Mouse (Mus musculus) liver, postnatal 0 days (tissue): ENCODE measurements around the gene U2surp. TPM values are rescaled to one million over a fixed set of nuclear protein-coding genes. Genes with fewer than 3 reads are reported as not detected.

Experiments used
- ATAC-seq: fragments of 200-750 bp; cut with Nextera tagmentation; 2 replicates; pipeline ENCODE4 v1.8.0; 2017; ENCODE audit warnings: mild to moderate bottlenecking, moderate library complexity
- DNase-seq: peaks from one replicate; pipeline ENCODE4 v3.0.0-alpha.2; 2016
- H3K27ac ChIP-seq: fragments of 300-500 bp; sonication (generic); 2 replicates; pipeline ENCODE4 v1.5.1; 2014; ENCODE audit warnings: antibody characterized with exemption, moderate library complexity, mild to moderate bottlenecking, low read depth
- H3K27me3 ChIP-seq: fragments of 300-500 bp; sonication (generic); 2 replicates; pipeline ENCODE4 v1.6.1; 2014; ENCODE audit warnings: low read length, control low read depth, mixed read lengths; ENCODE audit not compliant: insufficient read depth
- H3K36me3 ChIP-seq: fragments of 300-500 bp; sonication (generic); replicated peaks from 2 replicates; pipeline ENCODE4 v1.6.1; 2014; ENCODE audit warnings: mild to moderate bottlenecking, control low read depth, low read length, moderate library complexity, mixed read lengths; ENCODE audit not compliant: insufficient read depth
- H3K4me1 ChIP-seq: fragments of 300-500 bp; sonication (generic); 2 replicates; pipeline ENCODE4 v1.6.1; 2014; ENCODE audit warnings: antibody characterized with exemption, mild to moderate bottlenecking, control low read depth; ENCODE audit not compliant: insufficient read depth
- H3K4me2 ChIP-seq: fragments of 300-500 bp; sonication (generic); 2 replicates; pipeline ENCODE4 v1.6.1; 2014; ENCODE audit warnings: low read depth, mild to moderate bottlenecking, low read length, moderate library complexity, mixed read lengths
- H3K4me3 ChIP-seq: fragments of 300-500 bp; sonication (generic); 2 replicates; pipeline ENCODE4 v1.5.1; 2014; ENCODE audit warnings: low read depth, low read length
- H3K9ac ChIP-seq: fragments of 300-500 bp; sonication (generic); replicated peaks from 2 replicates; pipeline ENCODE4 v1.6.1; 2014; ENCODE audit warnings: mild to moderate bottlenecking, moderate library complexity
- H3K9me3 ChIP-seq: fragments of 300-500 bp; sonication (generic); 2 replicates; pipeline ENCODE4 v1.6.1; 2016; ENCODE audit warnings: mild to moderate bottlenecking, control low read depth, low read length, mixed read lengths
- CTCF ChIP-seq: sonication (generic); IDR thresholded peaks from 2 replicates; pipeline ENCODE4 v1.5.1; 2016; ENCODE audit warnings: antibody characterized with exemption, low read depth
- EP300 ChIP-seq: IDR thresholded peaks from 2 replicates; pipeline ENCODE4 v1.6.1; 2016; ENCODE audit warnings: antibody characterized with exemption, low read depth, mild to moderate bottlenecking
- WGBS: fragments of 180-500 bp; shearing (Covaris S2); extraction: QIAGEN DNeasy Blood & Tissue Kit; methylation state at CpG from one replicate; pipeline ENCODE4 v1.1.7; 2014; ENCODE audit not compliant: insufficient replicate concordance; 5-methylcytosine and 5-hydroxymethylcytosine counted together
- polyA plus RNA-seq: library from polyadenylated mRNA; unstranded; fragments of >200 nt; fragmentation: Nextera tagmentation; extraction: Ambion mirVana; gene quantifications from 2 replicates; pipeline ENCODE4 v1.2.1, GENCODE M21; 2015

The U2surp gene
- polyA plus RNA-seq, 1 experiment from 2014 or later: 60.9 TPM

DNA sequence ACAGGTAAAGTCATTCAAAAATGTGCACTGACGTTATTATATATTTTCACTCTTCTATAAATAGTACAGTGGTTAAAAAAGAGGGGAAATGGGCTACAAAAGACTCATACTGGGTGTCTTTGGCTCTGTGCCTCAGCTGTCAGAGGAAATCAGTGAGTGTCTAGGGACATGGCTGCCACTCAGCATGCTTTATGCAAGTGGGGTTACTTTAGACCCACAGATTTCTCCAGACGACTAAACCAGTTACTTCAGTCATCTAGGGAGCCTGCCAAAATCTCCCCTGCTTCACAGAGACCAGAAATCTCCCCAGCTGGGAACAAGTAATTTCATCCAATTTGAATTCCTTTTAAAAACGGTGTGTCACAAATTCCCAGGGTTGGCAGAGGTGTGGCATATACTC is 59.9 kb downstream of the U2surp start:
- H3K36me3 ChIP-seq: peaks cover 8% of the 10 kb centered on the region; the same call in 1 of the 2 replicates
- H3K4me3 ChIP-seq: no peak overlapping the region
- DNase-seq (no peak), ATAC-seq (no peak)
- no peaks in the 10 kb centered on the region for H3K9me3 ChIP-seq
- WGBS: 51% methylated on average over 3 of the region's 3 CpGs
- no peaks in the 10 kb centered on the region for H3K4me1 ChIP-seq
- no peak overlapping the region for H3K4me2 ChIP-seq
- H3K9ac ChIP-seq: no peak overlapping the region
- H3K27me3 ChIP-seq: no peaks in the 10 kb centered on the region
- H3K27ac ChIP-seq: no peak overlapping the region
- TF ChIP-seq EP300: no peak
- no peak for TF ChIP-seq CTCF

DNA sequence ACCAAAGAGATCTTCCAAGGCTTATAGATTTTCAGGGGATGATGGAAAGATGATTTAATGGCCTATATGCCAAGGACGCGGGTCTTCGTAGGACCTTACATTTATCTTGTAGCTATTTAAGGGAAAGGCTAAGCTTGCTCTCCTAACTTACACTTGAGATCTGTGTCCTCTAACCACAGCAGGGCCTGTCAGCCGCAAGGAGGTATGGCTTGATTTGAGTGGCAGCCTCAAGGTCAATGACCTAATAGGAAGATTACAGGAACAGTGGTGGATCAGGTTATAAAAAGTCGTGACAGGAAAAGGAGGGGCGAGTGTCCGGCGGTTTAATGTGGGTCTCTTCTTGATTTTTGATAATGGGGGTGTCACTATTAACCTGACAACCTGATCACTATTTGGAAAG is 61.2 kb downstream of the U2surp start:
- Histone ChIP-seq H3K4me1 (no peaks in the 10 kb centered on the region), H3K4me3 (no peak overlapping the region), H3K27me3 (no peaks in the 10 kb centered on the region), H3K36me3 (no peaks in the 10 kb centered on the region), H3K9ac (no peak overlapping the region), H3K27ac (no peak overlapping the region), H3K4me2 (no peak overlapping the region), H3K9me3 (no peaks in the 10 kb centered on the region)
- DNase-seq (no peak), ATAC-seq (no peak)
- TF ChIP-seq CTCF (no peak), EP300 (no peak)
- 84% methylated on average over 8 of the region's 8 CpGs for WGBS

DNA sequence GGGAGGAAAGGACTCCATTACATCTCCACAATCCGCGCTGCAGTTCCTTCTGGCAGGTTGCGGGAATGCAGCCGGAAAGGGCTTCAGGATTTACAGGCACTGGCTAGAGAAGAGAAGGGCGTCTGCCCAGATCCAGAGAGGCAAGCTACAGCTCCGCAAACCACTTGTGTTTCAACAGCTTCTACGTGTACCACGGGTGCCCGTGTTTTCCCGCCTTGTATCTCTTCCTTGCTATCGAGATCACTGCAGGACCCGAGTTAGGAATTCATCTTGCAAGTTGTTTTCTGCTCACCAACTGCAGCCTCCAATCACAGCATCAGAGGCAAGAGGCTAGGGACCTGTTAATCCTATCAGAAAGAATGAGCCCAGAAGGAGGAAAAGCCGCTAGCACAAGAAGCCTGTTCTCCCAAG is 69.5 kb downstream of the U2surp start:
- H3K4me2 ChIP-seq: no peak overlapping the region
- H3K4me1 ChIP-seq: no peaks in the 10 kb centered on the region
- H3K27ac ChIP-seq: no peak overlapping the region
- no peaks in the 10 kb centered on the region for H3K36me3 ChIP-seq
- DNase-seq: no peak
- no peak overlapping the region for H3K4me3 ChIP-seq
- ATAC-seq: no peak
- peak; percentile 16; the same call in 1 of the 2 replicates for TF ChIP-seq CTCF
- no peak for TF ChIP-seq EP300
- H3K9ac ChIP-seq: no peak overlapping the region
- WGBS: 14% methylated on average over 13 of the region's 13 CpGs
- 0 out of 2 replicates have a peak, but pooled peaks cover 2% of the 10 kb centered on the region for H3K9me3 ChIP-seq
- no peaks in the 10 kb centered on the region for H3K27me3 ChIP-seq

DNA sequence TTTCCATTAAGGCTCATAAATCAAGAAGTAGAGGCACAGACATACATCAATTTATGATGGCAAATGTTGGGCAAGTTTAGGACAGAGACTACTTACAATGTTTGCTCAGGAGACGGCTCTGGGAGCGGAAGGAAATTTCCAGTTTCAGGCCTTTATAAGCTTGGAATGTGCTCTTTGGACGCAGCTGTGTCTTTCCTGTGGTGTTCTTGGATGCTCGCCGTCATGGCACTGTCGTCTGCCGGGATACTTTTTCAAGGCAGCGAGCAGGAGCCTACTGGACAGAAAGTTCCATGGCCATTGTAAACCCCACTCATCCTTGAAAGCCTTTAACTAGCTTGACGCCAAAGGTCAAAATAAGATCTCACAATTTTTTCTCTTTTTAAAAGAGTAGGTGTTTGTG is 73.9 kb downstream of the U2surp start:
- Histone ChIP-seq H3K36me3 (no peaks in the 10 kb centered on the region), H3K27me3 (no peaks in the 10 kb centered on the region), H3K4me3 (no peak overlapping the region), H3K27ac (no peak overlapping the region), H3K4me2 (no peak overlapping the region), H3K9ac (no peak overlapping the region), H3K4me1 (no peaks in the 10 kb centered on the region), H3K9me3 (no peaks in the 10 kb centered on the region)
- 81% methylated on average over 9 of the region's 9 CpGs for WGBS
- DNase-seq: no peak
- TF ChIP-seq EP300: no peak
- no peak for TF ChIP-seq CTCF
- no peak for ATAC-seq

DNA sequence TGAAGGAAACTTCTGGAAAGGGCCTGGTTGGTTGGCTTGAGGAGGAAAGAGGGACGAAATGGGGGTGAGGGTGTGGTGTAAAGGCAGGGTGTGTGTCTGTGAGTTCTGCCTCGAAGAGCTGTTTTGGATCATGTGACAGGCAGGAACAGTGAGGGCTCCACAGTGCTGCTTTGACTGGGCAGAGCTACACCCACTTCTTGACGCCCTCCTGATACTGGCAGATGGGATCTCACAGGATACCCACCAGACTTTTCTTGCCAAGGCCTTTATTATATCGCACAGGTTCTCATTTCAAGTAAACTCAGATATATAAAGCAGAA is 75.5 kb downstream of the U2surp start:
- Histone ChIP-seq H3K27ac (no peak overlapping the region), H3K4me2 (no peak overlapping the region), H3K4me3 (no peak overlapping the region), H3K9me3 (no peaks in the 10 kb centered on the region), H3K4me1 (no peaks in the 10 kb centered on the region), H3K9ac (no peak overlapping the region), H3K27me3 (no peaks in the 10 kb centered on the region), H3K36me3 (no peaks in the 10 kb centered on the region)
- 61% methylated on average over 4 of the region's 4 CpGs for WGBS
- no peak for ATAC-seq
- DNase-seq: no peak
- TF ChIP-seq CTCF (no peak), EP300 (no peak)

DNA sequence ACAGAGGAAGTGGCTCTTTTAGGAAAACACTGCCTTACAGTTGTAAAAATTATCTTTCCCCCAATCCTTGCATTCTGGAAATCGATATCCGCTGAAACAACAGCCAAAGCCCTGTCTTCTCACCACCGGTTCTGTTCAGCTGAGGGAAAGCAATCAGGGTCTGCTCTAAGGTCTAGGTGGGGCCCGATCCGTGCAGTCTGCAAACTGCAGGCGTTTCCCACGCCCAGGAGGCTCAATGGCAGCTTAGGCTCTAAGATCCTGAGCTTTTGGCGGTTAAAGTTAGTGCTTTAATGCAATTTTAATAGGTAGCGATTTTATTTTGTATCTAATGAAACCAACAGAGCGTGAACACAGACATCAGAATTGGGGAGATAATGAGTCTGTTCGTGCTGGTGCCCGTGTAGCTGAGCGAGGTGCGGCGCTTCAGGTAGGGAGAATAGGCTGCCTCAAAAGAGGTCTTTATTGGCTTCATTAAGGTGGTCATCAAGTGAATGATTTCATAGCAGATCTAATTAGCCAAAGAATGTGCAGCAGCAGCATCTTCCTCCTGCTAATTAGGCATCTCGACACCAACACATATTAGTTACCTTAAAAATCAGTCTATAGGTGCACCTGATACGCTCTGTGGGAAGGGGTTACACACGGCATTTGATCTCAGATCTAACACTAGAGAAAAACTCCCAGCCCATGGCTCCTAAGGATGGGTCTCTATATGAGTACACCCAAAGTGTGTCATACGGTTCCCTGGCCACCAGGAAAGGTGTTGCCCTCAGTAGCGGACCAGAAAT is 76.1 kb downstream of the U2surp start:
- DNase-seq (no peak), ATAC-seq (no peak)
- Histone ChIP-seq H3K9me3 (no peaks in the 10 kb centered on the region), H3K27me3 (no peaks in the 10 kb centered on the region), H3K4me2 (no peak overlapping the region), H3K4me1 (no peaks in the 10 kb centered on the region), H3K36me3 (no peaks in the 10 kb centered on the region), H3K4me3 (no peak overlapping the region), H3K9ac (no peak overlapping the region), H3K27ac (no peak overlapping the region)
- no peak for TF ChIP-seq EP300
- no peak for TF ChIP-seq CTCF
- WGBS: 73% methylated on average over 20 of the region's 20 CpGs
